Mouse (Mus musculus): ENCODE measurements around the gene Olfr433. TPM values are rescaled to one million over a fixed set of nuclear protein-coding genes. Genes with fewer than 3 reads are reported as not detected.
"Not testable (repeated sequence)": the region's sequence is repeated elsewhere in the genome, so short reads cannot be mapped to it uniquely, and the experiment has no call there.

The Olfr433 gene
- polyA plus RNA-seq (2012; rRNA removed): 0.08 and 0.27 TPM in 2 replicates

DNA sequence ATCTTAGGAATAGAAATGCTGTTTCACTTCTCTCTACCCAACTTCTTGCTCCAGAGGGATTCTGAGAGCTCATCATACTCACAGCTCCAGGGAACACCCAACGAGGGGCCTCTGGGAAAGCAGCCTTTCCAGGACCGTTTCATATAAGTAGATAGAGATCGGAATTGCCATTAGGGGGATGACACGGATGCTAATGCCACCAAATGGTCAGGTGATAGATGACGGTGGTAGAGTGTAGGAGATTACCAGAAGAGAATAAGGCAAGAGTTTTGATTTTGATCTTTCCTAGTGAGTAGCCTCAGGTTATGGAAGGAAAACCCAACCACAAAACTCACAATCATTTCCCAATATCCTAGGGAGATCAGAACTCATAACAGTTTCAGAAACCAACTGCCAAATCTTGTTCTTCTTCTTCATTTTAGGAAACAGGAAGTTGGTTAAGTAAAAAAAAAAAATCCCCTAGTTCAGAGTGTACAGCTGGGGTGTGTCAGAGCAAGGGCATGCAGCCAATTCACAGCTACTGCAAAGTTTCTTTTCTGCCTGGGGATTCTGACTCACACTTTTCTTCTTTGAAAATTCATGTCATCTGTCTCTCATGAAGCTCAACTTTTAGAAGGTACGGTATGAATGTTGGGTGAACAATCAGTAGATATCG, at the start of gene Olfr433:
TSS of gene Olfr433 (plus strand) at position 183 of the 655 bp plus-strand sequence.
- DNase-seq (ENCODE audit: low read depth): no peak

DNA sequence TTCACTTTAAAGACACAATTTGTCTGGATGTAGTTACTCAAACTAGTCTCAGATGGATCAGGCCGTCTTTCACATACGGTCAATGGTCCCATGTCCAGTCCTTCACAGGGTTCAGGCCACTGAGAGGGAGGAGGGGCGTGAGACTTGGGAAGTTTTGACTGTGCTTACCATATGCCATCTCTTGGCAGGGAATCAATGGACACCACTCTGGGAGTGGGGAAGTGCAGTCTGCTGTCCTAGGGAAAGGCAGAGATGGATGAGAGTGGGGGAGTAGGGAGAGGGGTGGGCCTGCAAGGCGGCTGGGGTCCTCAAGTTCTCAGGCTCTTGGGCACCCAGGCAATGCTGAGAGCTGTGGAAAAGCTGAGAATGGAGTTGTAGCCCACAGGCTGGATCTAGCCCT, 45.5 kb upstream of the Olfr433 start:
- DNase-seq (ENCODE audit: low read depth): no peak

GRCm38 (mm10) chr1:174004352-174005109, 36.0 kb upstream of the Olfr433 start:
- not testable (repeated sequence) for DNase-seq (ENCODE audit: low read depth)

DNA sequence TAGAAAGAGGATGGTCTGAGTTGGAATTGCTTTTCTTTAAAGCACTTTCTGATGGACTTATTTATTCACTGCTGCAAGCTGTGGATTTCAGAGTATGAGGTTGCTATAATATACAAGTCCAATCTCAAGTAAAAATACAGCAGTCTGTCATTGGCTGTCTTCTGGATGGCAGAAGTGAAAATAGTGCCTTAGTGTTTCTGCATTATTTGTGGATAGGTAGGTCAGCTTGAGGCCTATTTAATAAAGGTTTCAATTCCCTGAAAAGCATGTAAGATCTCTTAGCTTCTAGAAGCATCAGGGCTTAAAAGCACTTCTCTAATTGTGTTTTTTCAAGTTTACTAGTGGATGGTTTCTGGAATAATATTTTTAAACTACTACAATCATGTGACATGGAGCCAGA, 33.5 kb upstream of the Olfr433 start:
- not testable (repeated sequence) for DNase-seq (ENCODE audit: low read depth)

DNA sequence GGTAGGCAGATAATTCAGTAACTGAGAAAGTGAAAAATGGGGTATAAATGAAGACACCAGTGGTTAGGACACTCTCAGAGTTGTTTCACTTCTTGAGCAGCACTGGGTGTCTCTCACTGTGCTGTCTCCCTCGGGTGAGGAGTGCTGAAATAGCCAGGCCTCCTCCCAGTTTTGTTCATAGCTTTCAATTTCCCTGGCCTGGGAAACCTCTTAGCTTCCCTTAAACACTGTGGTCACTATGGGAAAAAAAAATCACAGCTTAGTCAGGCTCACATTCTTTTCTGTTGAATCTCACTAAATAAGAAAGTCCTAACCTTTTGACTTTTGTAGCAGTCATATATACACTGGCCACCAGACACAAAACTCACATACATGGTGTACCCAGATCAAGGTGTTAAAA, 8.8 kb upstream of the Olfr433 start, which contains the start of gene Ifi205:
TSS of gene Ifi205 (minus strand) at position 113 of the 400 bp plus-strand sequence.
- DNase-seq (ENCODE audit: low read depth): no peak

GRCm38 (mm10) chr1:174035841-174036240, 4.7 kb upstream of the Olfr433 start:
- no peak for DNase-seq (ENCODE audit: low read depth)

GRCm38 (mm10) chr1:174038480-174038879, 2.0 kb upstream of the Olfr433 start:
- DNase-seq (ENCODE audit: low read depth): no peak

- DNase-seq (ENCODE audit: low read depth): not testable (repeated sequence)
These were observed 1.8 kb downstream of the Olfr433 start for GRCm38 (mm10) chr1:174042091-174042884.

- DNase-seq (ENCODE audit: low read depth): no peak
These were observed 3.9 kb downstream of the Olfr433 start for GRCm38 (mm10) chr1:174044431-174044830.

DNA sequence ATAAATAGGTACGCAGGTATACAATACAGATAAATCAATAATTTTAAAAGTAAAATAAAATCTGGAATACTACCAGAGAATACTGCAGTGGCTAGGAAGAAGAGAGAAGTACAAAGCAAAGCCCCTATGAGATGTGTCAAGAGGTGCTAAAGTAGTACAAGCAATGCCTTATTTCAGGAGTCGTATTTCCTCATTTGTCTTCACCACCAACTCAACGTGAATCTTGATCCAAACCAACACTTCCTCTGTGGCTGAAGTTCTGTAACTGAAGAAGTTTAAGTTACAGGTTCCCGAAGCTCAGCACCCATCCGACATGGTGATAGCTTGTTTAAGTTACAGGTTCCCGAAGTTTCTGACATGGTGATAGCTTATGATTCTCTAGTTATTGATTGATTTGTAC, 7.7 kb downstream of the Olfr433 start:
- DNase-seq (ENCODE audit: low read depth): not testable (repeated sequence)

DNA sequence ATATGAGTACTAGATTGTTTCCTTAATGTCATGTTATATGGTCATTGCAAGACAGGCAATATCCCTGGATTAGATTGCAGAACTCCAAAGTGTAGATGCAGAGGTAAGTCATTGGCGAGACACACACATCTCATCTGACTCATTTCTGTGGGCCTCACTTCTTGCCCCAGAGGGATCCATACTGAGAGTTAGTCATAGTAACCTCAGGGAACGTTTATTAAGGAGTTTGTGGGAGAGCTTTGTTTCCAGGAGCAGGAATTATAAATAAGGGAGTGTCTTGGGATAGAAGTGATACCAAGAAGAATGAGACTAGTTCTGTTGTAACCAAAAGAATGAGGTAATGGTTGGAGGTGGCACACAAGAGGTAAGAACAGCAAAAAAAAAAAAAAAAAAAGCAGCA, 8.4 kb downstream of the Olfr433 start, which contains the start of gene Olfr432:
TSS of gene Olfr432 (plus strand) at position 313 of the 400 bp plus-strand sequence.
- no peak for DNase-seq (ENCODE audit: low read depth)

DNA sequence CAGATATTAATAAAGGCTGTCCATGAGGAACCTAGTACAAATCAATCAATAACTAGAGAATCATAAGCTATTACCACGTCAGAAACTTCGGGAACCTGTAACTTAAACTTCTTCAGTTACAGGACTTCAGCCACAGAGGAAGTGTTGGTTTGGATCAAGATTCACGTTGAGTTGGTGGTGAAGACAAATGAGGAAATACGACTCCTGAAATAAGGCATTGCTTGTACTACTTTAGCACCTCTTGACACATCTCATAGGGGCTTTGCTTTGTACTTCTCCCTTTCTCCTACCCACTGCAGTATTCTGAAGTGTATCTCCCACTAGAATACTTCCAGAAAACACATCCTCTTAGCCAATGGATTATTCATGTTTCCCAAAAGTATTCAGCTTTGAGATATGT, 8.9 kb downstream of the Olfr433 start:
- DNase-seq (ENCODE audit: low read depth): not testable (repeated sequence)

DNA sequence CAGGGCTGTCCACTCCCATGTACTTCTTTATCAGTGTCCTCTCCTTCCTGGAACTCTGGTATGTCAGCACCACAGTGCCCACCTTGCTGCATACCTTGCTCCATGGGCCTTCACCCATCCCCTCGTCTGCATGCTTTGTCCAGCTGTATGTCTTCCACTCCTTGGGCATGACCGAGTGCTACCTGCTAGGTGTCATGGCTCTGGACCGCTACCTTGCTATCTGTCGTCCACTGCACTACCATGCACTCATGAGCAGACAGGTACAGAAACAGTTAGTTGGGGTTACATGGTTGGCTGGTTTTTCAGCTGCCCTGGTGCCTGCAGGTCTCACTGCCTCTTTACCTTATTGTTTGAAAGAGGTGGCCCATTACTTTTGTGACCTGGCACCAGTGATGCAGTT, 10.0 kb downstream of the Olfr433 start:
- DNase-seq (ENCODE audit: low read depth): no peak

DNA sequence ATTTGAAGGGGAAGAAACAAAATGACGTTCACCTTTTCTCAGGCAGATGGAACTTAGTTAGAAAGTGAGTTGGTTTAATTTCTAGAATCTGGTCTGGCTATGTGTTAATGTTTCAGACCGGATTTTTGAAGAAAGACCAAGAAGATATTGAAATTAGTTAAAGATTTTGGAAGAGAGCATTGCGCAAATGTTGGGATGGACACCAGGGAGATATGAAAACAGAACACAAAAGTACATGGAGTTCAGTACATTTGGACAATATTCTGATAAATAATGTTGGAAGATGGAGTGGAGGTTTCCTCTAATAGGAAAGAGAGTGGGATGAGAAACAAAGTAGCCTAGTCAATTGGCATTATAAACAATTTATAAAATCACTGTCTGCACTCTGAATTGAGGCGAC, 11.0 kb downstream of the Olfr433 start:
- no peak for DNase-seq (ENCODE audit: low read depth)

- DNase-seq (ENCODE audit: low read depth): no peak
These were observed 11.5 kb downstream of the Olfr433 start for GRCm38 (mm10) chr1:174051931-174052536.

DNA sequence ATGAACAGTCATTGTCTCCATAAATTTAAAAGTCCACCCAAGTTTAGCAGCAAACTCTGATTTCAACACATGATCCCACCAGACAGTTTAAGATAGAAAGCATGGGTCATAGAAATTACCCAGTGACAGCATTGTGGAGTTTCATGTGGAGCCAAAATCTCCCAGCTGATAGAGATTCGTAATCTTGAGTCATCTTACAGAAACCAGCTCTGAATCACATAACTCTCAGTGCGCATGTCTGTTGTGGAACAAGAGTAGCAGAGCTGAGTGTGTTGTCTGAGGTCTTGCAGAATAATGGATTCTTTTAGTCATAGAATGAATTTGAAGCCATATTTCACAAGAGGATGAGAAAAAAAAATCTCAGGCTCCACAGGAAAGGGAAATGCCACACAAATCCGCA, 12.5 kb downstream of the Olfr433 start:
- no peak for DNase-seq (ENCODE audit: low read depth)

DNA sequence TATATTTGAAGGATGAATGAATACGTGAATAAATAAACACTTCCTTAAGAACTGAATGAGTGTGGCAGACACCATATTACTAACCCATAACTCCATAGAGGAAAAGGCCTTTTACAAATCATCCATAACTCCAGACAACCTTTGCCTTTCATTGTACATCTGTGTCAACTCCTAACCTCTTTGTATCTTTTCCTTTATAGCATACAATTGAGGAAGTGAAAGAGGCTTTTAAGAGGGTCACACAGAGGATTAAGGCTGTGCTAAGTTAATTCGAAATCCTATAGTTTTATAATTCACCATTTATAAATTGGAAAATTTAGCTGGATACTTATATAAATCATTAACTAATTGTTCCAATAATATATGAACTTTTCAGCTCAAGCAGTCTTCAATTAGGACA, 14.7 kb downstream of the Olfr433 start:
- no peak for DNase-seq (ENCODE audit: low read depth)

DNA sequence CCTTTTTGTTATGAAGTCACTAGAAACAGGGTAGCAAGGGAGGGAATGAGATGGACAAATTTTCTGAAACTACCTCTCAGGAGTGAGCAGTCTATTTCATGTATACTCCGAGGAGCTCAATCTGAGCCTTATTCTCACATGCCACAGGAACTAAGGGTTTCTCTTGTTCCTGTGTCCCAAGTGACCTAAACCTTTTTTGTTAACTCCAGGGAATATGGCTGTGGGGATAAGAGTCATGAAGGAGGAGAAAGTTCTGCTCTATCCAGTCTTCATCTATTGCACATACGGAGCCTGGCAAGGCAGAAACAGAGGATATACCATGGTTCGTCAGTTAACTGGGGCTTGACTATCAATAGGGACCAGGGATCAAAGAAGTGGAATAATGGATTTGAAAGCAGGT, 25.8 kb downstream of the Olfr433 start, which contains the start of gene Olfr430:
TSS of gene Olfr430 (plus strand) at position 301 of the 400 bp plus-strand sequence.
- no peak for DNase-seq (ENCODE audit: low read depth)

DNA sequence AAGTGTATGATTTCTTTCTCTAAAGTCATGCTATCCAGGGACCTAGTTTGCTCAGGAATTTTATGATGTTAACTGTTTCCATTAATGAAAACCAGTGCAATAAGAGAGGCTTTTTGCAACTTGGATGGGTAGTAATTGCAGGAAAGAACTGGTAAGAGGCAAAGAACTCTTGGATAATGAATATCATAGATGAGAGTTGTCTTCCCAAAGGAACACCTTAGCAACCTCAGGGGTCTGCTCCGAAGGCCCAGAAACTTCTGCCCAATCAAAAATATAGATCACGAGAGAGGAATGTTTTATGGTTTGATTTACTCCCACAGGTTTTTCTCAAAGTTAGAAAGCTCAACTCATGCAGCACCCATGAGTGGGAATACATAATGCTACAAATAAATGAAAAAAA, 43.5 kb downstream of the Olfr433 start, which contains the start of gene Olfr429:
TSS of gene Olfr429 (plus strand) at position 301 of the 400 bp plus-strand sequence.
- no peak for DNase-seq (ENCODE audit: low read depth)

Data from gonadal fat pad, adult 2 months (tissue).